9 mouse cellular contexts compared by ENCODE assay signal in the genomic region with DNA sequence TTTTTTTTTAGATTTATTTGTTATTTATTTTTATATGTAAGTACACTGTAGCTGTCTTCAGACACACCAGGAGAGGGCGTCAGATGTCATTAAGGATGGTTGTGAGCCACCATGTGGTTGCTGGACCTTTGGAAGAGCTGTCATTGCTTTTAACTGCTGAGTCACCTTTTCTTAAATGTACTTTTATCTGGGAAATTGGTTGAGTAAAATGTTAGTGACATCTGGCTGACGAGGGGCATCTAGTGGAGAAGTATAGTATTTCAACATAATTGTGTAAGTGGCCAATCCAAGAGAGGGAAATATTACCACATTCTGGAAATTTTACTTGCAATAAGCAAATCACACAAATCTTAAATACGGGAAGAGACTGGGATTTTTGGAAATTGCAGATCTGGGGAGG. TPM values are rescaled to one million over a fixed set of nuclear protein-coding genes. Genes with fewer than 3 reads are reported as not detected.
A peak's percentile ranks its signal among the peaks of the same experiment; 100 is the strongest.
DNase-seq lines count a peak whose midpoint lies in the region; ATAC-seq lines count a peak whose summit lies in the region.
"Had no signal": no experiment of that assay in that cellular context is flagged by ENCODE, and none has a peak within 500 bp of the region (broad histone marks: within the 10 kb centered on the region; RNA-seq: fewer than 3 reads in every experiment).

No protein-coding gene starts in this region.

- H3K9me3 ChIP-seq in hindbrain, embryonic 11.5 days (ENCODE audit: control insufficient read depth, low read length): no peaks in the 10 kb centered on the region
- no peaks in the 10 kb centered on the region for H3K9me3 ChIP-seq in hindbrain, embryonic 10.5 days
- H3K9me3 ChIP-seq in forebrain, embryonic 10.5 days: no peaks in the 10 kb centered on the region

- 51% methylated on average over 3 of the region's 3 CpGs for WGBS in hindbrain, embryonic 11.5 days
- 50% methylated on average over 3 of the region's 3 CpGs for WGBS in hindbrain, embryonic 10.5 days
- 54% methylated on average over 3 of the region's 3 CpGs for WGBS in forebrain, embryonic 10.5 days

- no peaks in the 10 kb centered on the region for H3K27me3 ChIP-seq in hindbrain, embryonic 11.5 days (ENCODE audit: control insufficient read depth, insufficient read depth, low read length)
- no peaks in the 10 kb centered on the region for H3K27me3 ChIP-seq in hindbrain, embryonic 10.5 days (ENCODE audit: insufficient read depth, poor library complexity, severe bottlenecking)
- H3K27me3 ChIP-seq in splenic B cell, adult 2 months (ENCODE audit: control insufficient read depth, insufficient read depth, low read length, poor library complexity, severe bottlenecking): no peaks in the 10 kb centered on the region
- no peaks in the 10 kb centered on the region for H3K27me3 ChIP-seq in forebrain, embryonic 10.5 days (ENCODE audit: poor library complexity, severe bottlenecking)

- ATAC-seq in hindbrain, embryonic 11.5 days (ENCODE audit: low FRiP score): no peak
- ATAC-seq in inflammation-experienced regulatory T-cells, adult 6 months: peak; percentile 42

- no peaks in the 10 kb centered on the region for H3K4me1 ChIP-seq in hindbrain, embryonic 11.5 days (replicated peaks; ENCODE audit: control insufficient read depth, insufficient read depth, low read length)
- peaks cover 14% of the 10 kb centered on the region for H3K4me1 ChIP-seq in hindbrain, embryonic 10.5 days (replicated peaks)
- peaks cover 18% of the 10 kb centered on the region for H3K4me1 ChIP-seq in forebrain, embryonic 10.5 days

- no peak overlapping the region for H3K27ac ChIP-seq in hindbrain, embryonic 11.5 days (ENCODE audit: low read depth, low read length)
- H3K27ac ChIP-seq in hindbrain, embryonic 10.5 days: no peak overlapping the region
- H3K27ac ChIP-seq in forebrain, embryonic 10.5 days: no peak overlapping the region
- H3K27ac ChIP-seq: macrophage had no signal

- no peak overlapping the region for H3K4me3 ChIP-seq in hindbrain, embryonic 11.5 days (ENCODE audit: low read depth, low read length)
- no peak overlapping the region for H3K4me3 ChIP-seq in hindbrain, embryonic 10.5 days
- H3K4me3 ChIP-seq in forebrain, embryonic 10.5 days: no peak overlapping the region

- no peak overlapping the region for H3K4me2 ChIP-seq in hindbrain, embryonic 11.5 days (replicated peaks; ENCODE audit: low read depth, low read length)

- DNase-seq in hindbrain, embryonic 11.5 days (ENCODE audit: low spot score): peak; percentile 42
- no peak for DNase-seq in hindbrain, embryonic 10.5 days (ENCODE audit: low spot score)
- peak; percentile 16 to 26 for DNase-seq in spleen, postnatal 10 days (ENCODE audit: low spot score in 2 of 2)
- no peak for DNase-seq in spleen, adult 18-20 months
- DNase-seq in c-Kit-negative CD71-positive TER-119-positive erythroid progenitor cells, embryonic 14.5 days (ENCODE audit: low read depth, low spot score): peak; percentile 70
- DNase-seq in splenic B cell, adult 2 months (ENCODE audit: low read depth, low spot score): peak; percentile 72
- no peak for DNase-seq in forebrain, embryonic 10.5 days (ENCODE audit: extremely low spot score, low spot score)

- no peak overlapping the region for H3K9ac ChIP-seq in hindbrain, embryonic 11.5 days (ENCODE audit: low read depth, low read length)

- no peaks in the 10 kb centered on the region for H3K36me3 ChIP-seq in hindbrain, embryonic 11.5 days (ENCODE audit: control insufficient read depth, insufficient read depth, low read length)
- peaks cover 44% of the 10 kb centered on the region for H3K36me3 ChIP-seq in hindbrain, embryonic 10.5 days
- H3K36me3 ChIP-seq in splenic B cell, adult 2 months (ENCODE audit: control insufficient read depth, insufficient read depth, low read length, poor library complexity, severe bottlenecking): peaks cover 2% of the 10 kb centered on the region
- H3K36me3 ChIP-seq in forebrain, embryonic 10.5 days (replicated peaks): peaks cover 41% of the 10 kb centered on the region

RNA-seq across cellular contexts. Expression of a gene that starts 3.2 kb away (rescaled TPM):
- polyA plus RNA-seq in hindbrain, embryonic 11.5 days (2014; fragmentation: Nextera tagmentation; extraction: Ambion mirVana): 120 and 127 TPM in 2 replicates
- 104 and 108 TPM in 2 replicates for polyA plus RNA-seq in hindbrain, embryonic 10.5 days (2016; fragmentation: Nextera tagmentation; extraction: Ambion mirVana)
- polyA plus RNA-seq in inflammation-experienced regulatory T-cells, adult 6 months (2017; shearing (Covaris generic)): 10 to 100 TPM; 58.1 to 60.8 (median 59.0) TPM
- polyA plus RNA-seq in forebrain, embryonic 10.5 days (2016; fragmentation: Nextera tagmentation; extraction: Ambion mirVana): 109 TPM in 2 replicates

RNA-seq across cellular contexts. Expression of a gene that starts 15.9 kb away (rescaled TPM):
- polyA plus RNA-seq in hindbrain, embryonic 11.5 days (2014; fragmentation: Nextera tagmentation; extraction: Ambion mirVana): 130 and 133 TPM in 2 replicates
- 116 and 124 TPM in 2 replicates for polyA plus RNA-seq in hindbrain, embryonic 10.5 days (2016; fragmentation: Nextera tagmentation; extraction: Ambion mirVana)
- 100 to 1,000 TPM; 115 to 197 (median 137) TPM for polyA plus RNA-seq in inflammation-experienced regulatory T-cells, adult 6 months (2017; shearing (Covaris generic))
- polyA plus RNA-seq in forebrain, embryonic 10.5 days (2016; fragmentation: Nextera tagmentation; extraction: Ambion mirVana): 140 and 149 TPM in 2 replicates

RNA-seq across cellular contexts. Expression of a gene that starts 42.2 kb away (rescaled TPM):
- polyA plus RNA-seq in hindbrain, embryonic 11.5 days (2014; fragmentation: Nextera tagmentation; extraction: Ambion mirVana): 0.25 TPM in 1 of 2 replicates, not detected in the other
- polyA plus RNA-seq in hindbrain, embryonic 10.5 days (2016; fragmentation: Nextera tagmentation; extraction: Ambion mirVana): not detected in 2 replicates
- not detected for polyA plus RNA-seq in inflammation-experienced regulatory T-cells, adult 6 months (2017; shearing (Covaris generic))
- polyA plus RNA-seq in forebrain, embryonic 10.5 days (2016; fragmentation: Nextera tagmentation; extraction: Ambion mirVana): not detected in 2 replicates

RNA-seq across cellular contexts. Expression of a gene that starts 49.3 kb away (rescaled TPM):
- polyA plus RNA-seq in hindbrain, embryonic 11.5 days (2014; fragmentation: Nextera tagmentation; extraction: Ambion mirVana): 244 and 372 TPM in 2 replicates
- 384 and 451 TPM in 2 replicates for polyA plus RNA-seq in hindbrain, embryonic 10.5 days (2016; fragmentation: Nextera tagmentation; extraction: Ambion mirVana)
- 10 to 100 TPM; 43.9 to 61.5 (median 48.0) TPM for polyA plus RNA-seq in inflammation-experienced regulatory T-cells, adult 6 months (2017; shearing (Covaris generic))
- 396 and 405 TPM in 2 replicates for polyA plus RNA-seq in forebrain, embryonic 10.5 days (2016; fragmentation: Nextera tagmentation; extraction: Ambion mirVana)

RNA-seq across cellular contexts. Expression of a gene that starts 51.0 kb away (rescaled TPM):
- polyA plus RNA-seq in hindbrain, embryonic 11.5 days (2014; fragmentation: Nextera tagmentation; extraction: Ambion mirVana): 0.23 TPM in 1 of 2 replicates, not detected in the other
- polyA plus RNA-seq in hindbrain, embryonic 10.5 days (2016; fragmentation: Nextera tagmentation; extraction: Ambion mirVana): 0.08 and 0.10 TPM in 2 replicates
- not detected for polyA plus RNA-seq in inflammation-experienced regulatory T-cells, adult 6 months (2017; shearing (Covaris generic))
- not detected in 2 replicates for polyA plus RNA-seq in forebrain, embryonic 10.5 days (2016; fragmentation: Nextera tagmentation; extraction: Ambion mirVana)

Comparison
In these comparisons a context has a peak if more than half of its experiments do, and no peak if none do; other contexts are left out.
1. DNase-seq: peak in hindbrain, embryonic 11.5 days (single experiment), spleen, postnatal 10 days (2 of 2), c-Kit-negative CD71-positive TER-119-positive erythroid progenitor cells, embryonic 14.5 days (single experiment) and splenic B cell, adult 2 months (single experiment); none in hindbrain, embryonic 10.5 days (single experiment), spleen, adult 18-20 months (0 of 2) and forebrain, embryonic 10.5 days (single experiment).